In the genomic region with DNA sequence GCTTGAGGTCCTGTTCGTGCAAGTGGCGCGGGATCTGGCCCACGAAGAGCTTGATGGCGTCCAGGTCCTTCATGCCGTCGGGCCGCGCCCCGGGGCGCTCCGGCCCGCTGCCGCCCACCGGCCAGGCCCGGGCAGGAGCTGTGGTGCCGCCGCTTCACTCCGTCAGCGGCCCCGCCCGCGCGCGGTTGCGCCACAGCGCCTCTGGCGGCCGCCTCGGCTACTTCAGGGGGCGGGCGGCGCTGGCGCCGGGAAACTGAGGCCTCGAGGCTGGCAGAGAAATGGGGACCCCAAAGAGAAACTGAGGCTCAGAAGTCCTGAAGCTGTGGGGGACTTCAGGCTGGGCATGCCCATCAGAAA, we compare ENCODE assay signal across 9 mouse cellular contexts. TPM values are rescaled to one million over a fixed set of nuclear protein-coding genes. Genes with fewer than 3 reads are reported as not detected.
A peak's percentile ranks its signal among the peaks of the same experiment; 100 is the strongest.
DNase-seq lines count a peak whose midpoint lies in the region; ATAC-seq and TF ChIP-seq lines count a peak whose summit lies in the region.
"Had no signal": no experiment of that assay in that cellular context is flagged by ENCODE, and none has a peak within 500 bp of the region (broad histone marks: within the 10 kb centered on the region; RNA-seq: fewer than 3 reads in every experiment).

Gene Celf5, minus strand, starts transcription at position 177 of the 357 bp plus-strand sequence.

- ATAC-seq in heart, postnatal 0 days (ENCODE audit: insufficient read depth, low read depth) = no peak; the same call in 1 of the 2 replicates
- ATAC-seq in lung, postnatal 0 days = peak; percentile 74

- peak; percentile 49 for TF ChIP-seq CTCF in heart, postnatal 0 days (IDR thresholded peaks at IDR 0.05; ENCODE audit: low read depth)
- peak; percentile 70 for TF ChIP-seq CTCF in lung, postnatal 0 days (IDR thresholded peaks at IDR 0.05)

- H3K27me3 ChIP-seq in heart, postnatal 0 days (ENCODE audit: control insufficient read depth, insufficient read depth, low read length) = peaks cover 28% of the 10 kb centered on the region
- H3K27me3 ChIP-seq in lung, postnatal 0 days (replicated peaks; ENCODE audit: insufficient read depth, low read length) = 0 out of 2 replicates have a peak, but pooled peaks cover 6% of the 10 kb centered on the region

- peaks cover 12% of the 10 kb centered on the region for H3K36me3 ChIP-seq in heart, postnatal 0 days (replicated peaks; ENCODE audit: control insufficient read depth, insufficient read depth, low read length)
- H3K36me3 ChIP-seq in lung, postnatal 0 days (ENCODE audit: insufficient read depth, low read length) = peaks cover 3% of the 10 kb centered on the region; the same call in 1 of the 2 replicates

- H3K9me3 ChIP-seq in heart, postnatal 0 days (replicated peaks; ENCODE audit: control insufficient read depth, low read length) = no peaks in the 10 kb centered on the region
- no peaks in the 10 kb centered on the region for H3K9me3 ChIP-seq in lung, postnatal 0 days (ENCODE audit: low read length)

- peak; percentile 64 for DNase-seq in embryo, embryonic 10.5 days (ENCODE audit: low spot score)
- no peak for DNase-seq in embryo, embryonic 10 days (ENCODE audit: low spot score)
- peak; percentile 54 for DNase-seq in R1 (ENCODE audit: low read depth, low spot score)
- DNase-seq in embryo, embryonic 9.5 days (ENCODE audit: extremely low spot score) = peak; percentile 68
- DNase-seq in heart, postnatal 0 days (ENCODE audit: low spot score) = no peak
- DNase-seq in layer of hippocampus, postnatal 14 days (ENCODE audit: low spot score in 2 of 2) = peak; percentile 70 to 74
- peak; percentile 40 for DNase-seq in lung, postnatal 0 days (ENCODE audit: low spot score)
- peak; percentile 72 for DNase-seq in retina, embryonic 14.5 days (ENCODE audit: low spot score)

- no peaks in the 10 kb centered on the region; the same call in 1 of the 2 replicates for H3K4me1 ChIP-seq in heart, postnatal 0 days (ENCODE audit: control insufficient read depth, insufficient read depth)
- H3K4me1 ChIP-seq in lung, postnatal 0 days (ENCODE audit: insufficient read depth, low read depth, low read length) = no peaks in the 10 kb centered on the region

- 1% methylated on average over 32 of the region's 36 CpGs for WGBS in heart, postnatal 0 days
- 0% methylated on average over 32 of the region's 36 CpGs for WGBS in lung, postnatal 0 days

- peak within 1 kb of the TSS; percentile 39 for H3K4me3 ChIP-seq in heart, postnatal 0 days (ENCODE audit: low read depth, low read length)
- H3K4me3 ChIP-seq in lung, postnatal 0 days (ENCODE audit: low read depth, low read length) = peak within 1 kb of the TSS; percentile 33

- peak within 1 kb of the TSS; percentile 68 for H3K4me2 ChIP-seq in heart, postnatal 0 days (ENCODE audit: low read depth, low read length)
- peak within 1 kb of the TSS; percentile 69 for H3K4me2 ChIP-seq in lung, postnatal 0 days (replicated peaks; ENCODE audit: low read depth, low read length)

- no peak within 1 kb of the TSS for H3K27ac ChIP-seq in heart, postnatal 0 days (ENCODE audit: low read depth)
- H3K27ac ChIP-seq in lung, postnatal 0 days (ENCODE audit: low read length) = no peak within 1 kb of the TSS
- H3K27ac ChIP-seq: macrophage had no signal

- TF ChIP-seq EP300 in heart, postnatal 0 days (IDR thresholded peaks at IDR 0.05; ENCODE audit: low read depth) = no peak
- TF ChIP-seq EP300 in lung, postnatal 0 days (IDR thresholded peaks at IDR 0.05) = no peak

- 0 out of 2 replicates have a peak within 1 kb of the TSS, but pooled peaks have one; percentile 8 for H3K9ac ChIP-seq in heart, postnatal 0 days (replicated peaks; ENCODE audit: low read depth, low read length)
- H3K9ac ChIP-seq in lung, postnatal 0 days (replicated peaks; ENCODE audit: low read depth) = no peak within 1 kb of the TSS

RNA-seq across cellular contexts. Expression of gene Celf5, which starts in this region (rescaled TPM):
- not detected in 2 replicates for total RNA-seq in heart, postnatal 0 days (2014; rRNA removed; ENCODE audit: low replicate concordance)
- polyA plus RNA-seq in heart, postnatal 0 days (2015; fragmentation: Nextera tagmentation; extraction: Ambion mirVana) = 0.07 and 0.08 TPM in 2 replicates
- total RNA-seq in layer of hippocampus, postnatal 14 days (2021) = 100 to 1,000 TPM; 266 to 272 TPM
- polyA plus RNA-seq in lung, postnatal 0 days (2015; fragmentation: Nextera tagmentation; extraction: Ambion mirVana) = 0.08 and 0.11 TPM in 2 replicates

Comparison
In these comparisons a context has a peak if more than half of its experiments do, and no peak if none do; other contexts are left out.
1. RNA of gene Celf5 (total RNA-seq): 266 to 272 TPM in layer of hippocampus, postnatal 14 days; not detected in heart, postnatal 0 days; every median in the first group is over 100 times any median in the second.
2. DNase-seq: peak in embryo, embryonic 10.5 days (single experiment), R1 (single experiment), embryo, embryonic 9.5 days (single experiment), layer of hippocampus, postnatal 14 days (2 of 2) and retina, embryonic 14.5 days (single experiment); none in embryo, embryonic 10 days (single experiment) and heart, postnatal 0 days (single experiment).
3. Peak in DNase-seq, ATAC-seq, H3K4me3 ChIP-seq and H3K4me2 ChIP-seq in lung, postnatal 0 days; RNA of the gene not detected or under 1 TPM.